Mouse (Mus musculus) forebrain, embryonic 15.5 days (tissue): ENCODE results near the gene Polg. TPM values are rescaled to one million over a fixed set of nuclear protein-coding genes. Genes with fewer than 3 reads are reported as not detected.

ENCODE experiments used
- ATAC-seq: fragments of 200-750 bp; cut with Nextera tagmentation; replicated peaks from 2 replicates; pipeline ENCODE4 v1.8.0; 2017; ENCODE audit warnings: mild to moderate bottlenecking, moderate TSS enrichment, moderate library complexity
- H3K27ac ChIP-seq: fragments of 300-500 bp; sonication (generic); replicated peaks from 2 replicates; pipeline ENCODE4 v1.5.1; 2015; ENCODE audit warnings: mild to moderate bottlenecking, inconsistent platforms
- H3K27me3 ChIP-seq: fragments of 300-500 bp; sonication (generic); 2 replicates; pipeline ENCODE4 v1.6.1; 2015; ENCODE audit warnings: inconsistent platforms
- H3K36me3 ChIP-seq: fragments of 300-500 bp; sonication (generic); 2 replicates; pipeline ENCODE4 v1.6.1; 2015; ENCODE audit warnings: mild to moderate bottlenecking, inconsistent platforms
- H3K4me1 ChIP-seq: fragments of 300-500 bp; sonication (generic); 2 replicates; pipeline ENCODE4 v1.6.1; 2015; ENCODE audit warnings: inconsistent platforms
- H3K4me2 ChIP-seq: fragments of 300-500 bp; sonication (generic); replicated peaks from 2 replicates; pipeline ENCODE4 v1.6.1; 2015; ENCODE audit warnings: mild to moderate bottlenecking, inconsistent platforms
- H3K4me3 ChIP-seq: fragments of 300-500 bp; sonication (generic); 2 replicates; pipeline ENCODE4 v1.5.1; 2015; ENCODE audit warnings: mild to moderate bottlenecking, inconsistent platforms
- H3K9ac ChIP-seq: fragments of 300-500 bp; sonication (generic); replicated peaks from 2 replicates; pipeline ENCODE4 v1.6.1; 2015; ENCODE audit warnings: mild to moderate bottlenecking, inconsistent platforms
- H3K9me3 ChIP-seq: fragments of 300-500 bp; sonication (generic); 2 replicates; pipeline ENCODE4 v1.6.1; 2016; ENCODE audit warnings: inconsistent platforms
- WGBS: fragments of 180-500 bp; shearing (Covaris S2); methylation state at CpG from one replicate; pipeline ENCODE4 v1.1.7; 2015; ENCODE audit warnings: mixed read lengths; 5-methylcytosine and 5-hydroxymethylcytosine counted together
- polyA plus RNA-seq: library from polyadenylated mRNA; unstranded; fragments of >200 nt; fragmentation: Nextera tagmentation; extraction: Ambion mirVana; gene quantifications from 2 replicates; pipeline ENCODE4 v1.2.1, GENCODE M21; 2015

Gene Polg
- polyA plus RNA-seq, 1 experiment from 2014 or later, result 35.8 TPM

- no peak overlapping the region for H3K9ac ChIP-seq
- no peak for ATAC-seq
- no peaks in the 10 kb centered on the region for H3K9me3 ChIP-seq
- no peak overlapping the region for H3K27ac ChIP-seq
- no peak overlapping the region for H3K4me3 ChIP-seq
- WGBS, result 95% methylated on average over 2 of the region's 2 CpGs
- no peak overlapping the region for H3K4me2 ChIP-seq
- peaks cover 44% of the 10 kb centered on the region for H3K36me3 ChIP-seq
- no peaks in the 10 kb centered on the region for H3K27me3 ChIP-seq
- H3K4me1 ChIP-seq, result no peaks in the 10 kb centered on the region
These were observed 19.1 kb downstream of the Polg start for GRCm38 (mm10) chr7:79447048-79447447.

- H3K36me3 ChIP-seq, result no peaks in the 10 kb centered on the region
- 89% methylated on average over 2 of the region's 2 CpGs for WGBS
- no peaks in the 10 kb centered on the region for H3K9me3 ChIP-seq
- H3K9ac ChIP-seq, result no peak overlapping the region
- no peak overlapping the region for H3K4me3 ChIP-seq
- H3K4me2 ChIP-seq, result no peak overlapping the region
- no peaks in the 10 kb centered on the region for H3K4me1 ChIP-seq
- H3K27ac ChIP-seq, result no peak overlapping the region
- H3K27me3 ChIP-seq, result no peaks in the 10 kb centered on the region
- ATAC-seq, result no peak
These were observed 26.1 kb downstream of the Polg start for GRCm38 (mm10) chr7:79440035-79440434.

GRCm38 (mm10) chr7:79428243-79428642 is 37.9 kb downstream of the Polg start:
- H3K4me3 ChIP-seq, result no peak overlapping the region
- H3K9me3 ChIP-seq, result no peaks in the 10 kb centered on the region
- no peak overlapping the region for H3K27ac ChIP-seq
- no peak overlapping the region for H3K4me2 ChIP-seq
- H3K4me1 ChIP-seq, result no peaks in the 10 kb centered on the region
- ATAC-seq, result no peak
- WGBS, result 61% methylated on average over 5 of the region's 5 CpGs
- no peaks in the 10 kb centered on the region for H3K36me3 ChIP-seq
- no peak overlapping the region for H3K9ac ChIP-seq
- no peaks in the 10 kb centered on the region for H3K27me3 ChIP-seq

- no peak overlapping the region for H3K27ac ChIP-seq
These were observed 40.4 kb downstream of the Polg start for GRCm38 (mm10) chr7:79425804-79426203.

GRCm38 (mm10) chr7:79422876-79423275 is 43.3 kb downstream of the Polg start:
- no peaks in the 10 kb centered on the region for H3K36me3 ChIP-seq
- no peaks in the 10 kb centered on the region for H3K9me3 ChIP-seq
- ATAC-seq, result no peak
- no peak overlapping the region for H3K9ac ChIP-seq
- no peak overlapping the region for H3K4me3 ChIP-seq
- no peak overlapping the region for H3K4me2 ChIP-seq
- H3K27me3 ChIP-seq, result no peaks in the 10 kb centered on the region
- H3K27ac ChIP-seq, result no peak overlapping the region
- no peaks in the 10 kb centered on the region for H3K4me1 ChIP-seq
- WGBS, result 95% methylated on average over 10 of the region's 10 CpGs

More at GRCm38 (mm10) chr7:79425804-79426203, 40.4 kb downstream of the Polg start:
- H3K9me3 ChIP-seq, result no peaks in the 10 kb centered on the region
- no peak overlapping the region for H3K4me3 ChIP-seq
- 76% methylated on average over 10 of the region's 10 CpGs for WGBS
- no peak overlapping the region for H3K4me2 ChIP-seq
- ATAC-seq, result no peak
- no peaks in the 10 kb centered on the region for H3K27me3 ChIP-seq
- H3K4me1 ChIP-seq, result no peaks in the 10 kb centered on the region
- H3K36me3 ChIP-seq, result no peaks in the 10 kb centered on the region
- no peak overlapping the region for H3K9ac ChIP-seq

GRCm38 (mm10) chr7:79419950-79420349 is 46.2 kb downstream of the Polg start:
- Histone ChIP-seq H3K9ac (no peak overlapping the region), H3K4me1 (no peaks in the 10 kb centered on the region), H3K27ac (no peak overlapping the region), H3K27me3 (no peaks in the 10 kb centered on the region), H3K36me3 (no peaks in the 10 kb centered on the region), H3K4me2 (no peak overlapping the region), H3K9me3 (no peaks in the 10 kb centered on the region), H3K4me3 (no peak overlapping the region)
- ATAC-seq, result no peak
- WGBS, result 92% methylated on average over 7 of the region's 7 CpGs

GRCm38 (mm10) chr7:79414449-79415375 is 51.5 kb downstream of the Polg start:
- Histone ChIP-seq H3K36me3 (no peaks in the 10 kb centered on the region), H3K4me2 (no peak overlapping the region), H3K9ac (no peak overlapping the region), H3K9me3 (no peaks in the 10 kb centered on the region), H3K27ac (no peak overlapping the region), H3K4me1 (no peaks in the 10 kb centered on the region), H3K4me3 (no peak overlapping the region), H3K27me3 (no peaks in the 10 kb centered on the region)
- 84% methylated on average over 18 of the region's 18 CpGs for WGBS
- no peak for ATAC-seq

- Histone ChIP-seq H3K36me3 (no peaks in the 10 kb centered on the region), H3K27ac (no peak overlapping the region), H3K27me3 (no peaks in the 10 kb centered on the region), H3K9ac (no peak overlapping the region), H3K4me1 (no peaks in the 10 kb centered on the region), H3K9me3 (no peaks in the 10 kb centered on the region), H3K4me3 (no peak overlapping the region), H3K4me2 (no peak overlapping the region)
- 84% methylated on average over 3 of the region's 3 CpGs for WGBS
- no peak for ATAC-seq
These were observed 65.9 kb downstream of the Polg start for GRCm38 (mm10) chr7:79400296-79400695.

- WGBS, result 76% methylated on average over 12 of the region's 12 CpGs
- H3K4me2 ChIP-seq, result no peak overlapping the region
- no peaks in the 10 kb centered on the region for H3K36me3 ChIP-seq
- no peaks in the 10 kb centered on the region for H3K9me3 ChIP-seq
- H3K27ac ChIP-seq, result no peak overlapping the region
- no peak overlapping the region for H3K9ac ChIP-seq
- no peaks in the 10 kb centered on the region for H3K27me3 ChIP-seq
- ATAC-seq, result no peak
- H3K4me3 ChIP-seq, result no peak overlapping the region
- no peaks in the 10 kb centered on the region for H3K4me1 ChIP-seq
These were observed 67.2 kb downstream of the Polg start for GRCm38 (mm10) chr7:79398971-79399370.

GRCm38 (mm10) chr7:79398426-79398825 is 67.7 kb downstream of the Polg start:
- Histone ChIP-seq H3K9me3 (no peaks in the 10 kb centered on the region), H3K4me1 (no peaks in the 10 kb centered on the region), H3K27me3 (no peaks in the 10 kb centered on the region), H3K36me3 (no peaks in the 10 kb centered on the region), H3K4me3 (no peak overlapping the region), H3K27ac (no peak overlapping the region), H3K4me2 (no peak overlapping the region), H3K9ac (no peak overlapping the region)
- WGBS, result 89% methylated on average over 8 of the region's 8 CpGs
- no peak for ATAC-seq

GRCm38 (mm10) chr7:79397446-79397963 is 68.7 kb downstream of the Polg start:
- Histone ChIP-seq H3K4me2 (no peak overlapping the region), H3K4me3 (no peak overlapping the region), H3K9ac (no peak overlapping the region), H3K4me1 (peaks cover 5% of the 10 kb centered on the region), H3K36me3 (no peaks in the 10 kb centered on the region), H3K27ac (no peak overlapping the region), H3K27me3 (no peaks in the 10 kb centered on the region), H3K9me3 (no peaks in the 10 kb centered on the region)
- WGBS, result 89% methylated on average over 10 of the region's 10 CpGs
- no peak for ATAC-seq
